Mouse (Mus musculus): ENCODE measurements around the gene Nckap5.

Nckap5 gene

DNA sequence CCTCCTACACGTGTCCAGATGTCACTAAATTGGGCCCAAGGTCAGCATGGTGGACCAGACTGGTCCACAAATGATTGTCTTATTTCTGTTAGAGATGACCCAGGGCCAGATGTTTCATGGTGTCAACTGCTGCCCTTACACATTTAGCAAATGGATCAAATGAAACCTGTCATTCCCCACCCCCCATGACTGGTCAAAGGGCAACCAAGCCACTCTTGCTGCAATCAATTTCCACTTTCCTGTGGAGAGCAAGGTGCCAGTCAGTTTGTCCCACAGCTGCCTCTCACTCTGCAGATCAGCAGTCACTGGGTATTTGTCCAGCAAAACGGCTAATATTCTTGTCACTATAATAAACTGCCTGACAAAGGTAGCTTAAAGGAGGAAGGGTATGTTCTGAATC lies 463.9 kb downstream of the Nckap5 start:
- DNase-seq (ENCODE audit: extremely low spot score) = no peak

DNA sequence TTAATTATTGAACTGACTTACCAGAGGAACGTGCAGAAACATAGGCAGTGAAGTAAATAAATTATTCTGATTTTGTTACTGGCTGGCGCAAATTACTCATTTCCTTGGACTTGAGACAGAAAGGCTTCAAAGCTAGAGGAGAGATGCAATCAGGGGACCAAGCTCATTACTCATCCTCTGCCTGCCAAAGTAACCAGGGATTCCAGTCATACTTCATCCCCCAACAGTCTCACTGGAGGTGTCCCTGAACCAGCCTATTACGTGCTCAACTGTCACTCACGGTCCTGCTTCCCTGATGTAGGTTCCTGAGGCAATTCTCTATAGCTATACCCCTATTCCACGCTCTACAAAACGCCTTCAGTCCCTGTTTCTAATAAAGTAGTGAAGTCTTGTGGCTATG lies 466.0 kb downstream of the Nckap5 start:
- DNase-seq (ENCODE audit: extremely low spot score) = no peak

DNA sequence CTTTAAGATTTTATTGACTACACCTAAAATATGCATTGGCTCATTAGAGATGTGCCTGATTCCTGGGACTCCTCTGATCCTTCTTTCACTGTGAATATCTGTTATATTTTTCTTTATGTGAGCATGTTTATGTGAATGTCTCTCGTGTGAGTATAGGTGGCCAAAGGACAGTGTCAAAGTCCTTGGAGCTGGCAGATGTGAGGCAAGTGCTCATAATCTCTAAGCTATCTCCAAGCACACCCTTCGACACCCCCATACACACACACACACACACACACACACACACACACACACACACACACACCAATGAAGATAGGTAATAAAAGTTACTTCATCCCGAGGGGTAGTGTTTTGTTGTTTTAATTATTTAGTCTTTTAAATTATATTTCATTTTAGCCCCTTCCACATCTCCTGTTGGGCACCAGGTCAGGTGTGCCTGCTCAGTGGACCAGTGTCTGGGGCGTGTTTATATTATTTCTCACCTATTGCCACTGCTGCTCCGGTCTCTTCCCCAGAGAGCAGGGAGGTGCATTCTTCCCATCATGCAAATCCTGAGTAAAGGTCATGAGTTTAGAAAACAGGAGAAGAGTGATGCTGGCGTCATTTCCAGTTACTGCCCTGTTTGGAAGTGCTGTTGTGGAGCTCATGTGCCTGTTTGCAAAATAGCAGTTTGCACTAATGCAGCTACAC lies 469.9 kb downstream of the Nckap5 start:
- no peak for DNase-seq (ENCODE audit: extremely low spot score)

DNA sequence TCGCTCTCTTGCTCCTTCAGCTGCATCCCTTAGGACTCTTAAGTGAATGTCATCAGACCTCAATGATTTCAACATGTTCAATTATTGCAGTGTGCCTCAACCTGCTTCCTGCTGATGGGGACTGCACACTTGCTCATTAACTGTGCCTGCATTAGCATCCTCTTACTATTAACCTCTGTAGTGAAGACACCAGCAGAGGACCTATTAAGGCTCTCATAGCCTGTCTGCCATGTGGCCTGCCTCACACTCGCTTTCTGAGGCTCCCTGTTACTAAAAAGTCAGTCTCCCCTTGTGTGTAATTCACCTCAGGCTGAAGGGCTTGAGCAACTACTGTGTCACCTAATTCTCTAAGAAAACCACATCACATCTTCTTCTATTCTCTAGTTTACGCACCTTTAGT lies 470.5 kb downstream of the Nckap5 start:
- no peak for DNase-seq (ENCODE audit: extremely low spot score)

DNA sequence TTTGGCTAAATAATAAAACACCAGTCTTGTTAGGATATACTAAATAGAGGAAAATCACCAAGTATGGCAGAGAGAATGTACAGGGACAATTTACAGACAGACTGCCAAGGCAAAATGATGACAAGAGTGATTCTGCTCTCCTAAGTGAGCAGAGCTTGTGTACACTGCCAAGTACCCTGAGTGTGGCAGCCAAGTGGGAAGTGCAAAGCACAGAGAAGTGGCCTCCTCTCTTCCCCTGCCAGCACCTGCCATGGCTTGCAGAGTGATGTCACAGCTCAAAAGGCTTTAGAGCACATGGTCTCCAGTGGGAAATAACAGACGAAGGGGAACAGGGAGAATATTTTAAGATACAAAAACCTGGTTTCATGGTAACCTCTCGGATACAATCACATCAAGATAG lies 488.8 kb downstream of the Nckap5 start:
- DNase-seq (ENCODE audit: extremely low spot score) = no peak

DNA sequence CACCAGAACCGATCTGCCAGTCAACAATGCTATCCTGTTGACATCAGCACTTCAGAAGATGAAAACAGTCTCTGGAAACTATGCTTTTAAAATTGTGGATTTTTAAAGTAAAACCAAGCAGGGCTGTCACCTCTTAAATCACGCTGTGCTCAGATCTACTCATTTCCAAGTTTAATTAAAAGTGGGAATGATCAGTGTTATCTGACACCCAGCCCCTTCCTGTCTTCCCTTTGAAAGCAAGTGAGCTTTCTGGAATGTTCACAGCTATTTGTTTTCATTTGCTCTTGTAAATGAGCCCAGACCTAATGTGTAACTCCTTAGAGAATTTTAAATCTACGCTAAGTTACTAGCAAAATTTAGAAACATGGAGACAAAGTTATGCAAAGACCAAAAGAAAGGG lies 491.3 kb downstream of the Nckap5 start:
- no peak for DNase-seq (ENCODE audit: extremely low spot score)

DNA sequence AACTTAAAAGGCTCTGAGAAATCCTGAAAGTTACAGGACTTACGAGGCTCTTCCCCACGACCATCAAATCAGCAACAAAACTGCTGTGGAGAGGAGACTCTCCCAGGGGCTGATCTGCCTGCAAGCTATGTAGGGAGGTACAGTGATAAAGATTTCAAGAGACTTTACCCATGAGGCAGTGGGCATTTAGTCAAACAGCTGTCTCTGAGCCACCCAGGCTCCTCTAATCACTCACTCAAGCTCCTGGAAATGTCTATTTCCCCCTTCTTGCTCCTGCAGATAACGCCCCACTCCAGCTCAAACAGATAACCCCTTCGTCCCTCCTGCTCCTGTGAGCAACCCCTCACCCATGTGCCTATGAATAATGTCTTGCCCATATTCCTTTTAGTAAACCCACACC lies 496.4 kb downstream of the Nckap5 start:
- no peak for DNase-seq (ENCODE audit: extremely low spot score)

DNA sequence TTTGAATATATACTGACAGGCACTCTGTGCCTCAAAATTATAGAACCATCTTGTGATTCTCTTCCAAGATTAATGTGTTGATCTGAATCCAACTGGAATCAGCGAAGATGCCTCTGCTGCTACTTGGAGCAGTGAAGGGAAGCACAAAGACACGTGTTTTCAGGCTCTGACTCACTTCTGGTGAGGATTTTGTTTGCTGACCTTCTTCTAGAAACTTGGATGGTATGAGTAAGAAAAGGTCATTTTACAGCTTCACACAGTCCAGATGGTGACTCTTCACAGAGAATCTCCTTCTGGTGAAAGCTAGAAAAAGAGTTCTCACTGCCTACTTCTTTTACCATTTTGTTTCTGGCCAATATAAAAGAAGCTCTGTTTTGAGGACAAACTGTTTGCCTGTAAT lies 498.6 kb downstream of the Nckap5 start:
- no peak for DNase-seq (ENCODE audit: extremely low spot score)

DNA sequence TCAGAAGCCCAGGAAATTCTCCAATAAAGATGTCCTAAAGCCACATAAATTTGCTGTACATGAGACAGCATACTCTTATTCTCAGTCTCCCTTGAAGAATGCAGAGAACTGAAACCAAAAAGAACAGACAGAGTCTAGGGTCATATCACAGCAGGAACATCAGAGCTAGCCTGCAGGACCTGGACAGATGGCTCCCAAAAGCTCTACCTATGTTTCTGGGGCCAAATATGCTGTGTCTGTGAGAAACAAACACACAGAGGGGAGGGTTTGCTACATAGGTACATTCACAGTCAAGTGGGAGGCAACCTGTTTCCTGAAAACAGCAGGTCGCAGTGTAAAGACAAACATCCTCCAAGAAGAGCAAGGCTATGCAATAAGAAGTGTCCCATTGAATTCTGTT lies 509.9 kb downstream of the Nckap5 start:
- no peak for DNase-seq (ENCODE audit: extremely low spot score)

DNA sequence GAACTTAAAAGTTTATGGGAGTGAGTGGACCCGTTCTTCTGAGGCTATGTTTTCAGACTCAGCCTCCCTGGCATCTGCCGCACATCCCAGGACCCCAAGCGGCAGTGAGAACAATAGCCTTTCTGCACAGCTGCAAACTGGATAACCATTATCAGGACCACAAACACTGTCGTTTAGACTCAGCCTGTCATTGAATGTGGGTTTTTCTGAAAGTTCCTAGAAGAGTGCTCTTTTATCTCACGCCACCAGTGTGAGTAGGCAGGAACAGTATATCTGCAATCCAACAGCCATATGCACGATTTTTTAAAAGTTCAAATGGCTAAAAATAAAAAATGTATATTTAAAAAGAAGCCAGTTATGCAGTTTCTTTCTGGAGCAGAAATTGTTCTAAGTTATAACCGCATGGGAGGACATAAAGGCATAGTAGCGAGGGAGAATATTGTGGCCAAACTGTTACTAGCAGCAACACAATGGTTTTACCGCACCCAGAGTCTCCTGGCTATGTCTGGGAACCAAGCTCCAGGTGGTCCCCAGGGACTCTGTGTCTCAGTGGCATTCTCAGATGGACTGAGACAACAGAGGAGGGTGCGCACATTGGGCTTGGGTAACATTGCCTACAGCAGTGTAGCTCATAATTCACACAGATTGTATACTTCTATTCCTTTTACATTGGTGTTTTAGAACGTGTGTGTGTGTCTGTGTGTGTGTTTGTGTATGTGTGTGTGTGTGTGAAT lies 512.6 kb downstream of the Nckap5 start:
- no peak for DNase-seq (ENCODE audit: extremely low spot score)

DNA sequence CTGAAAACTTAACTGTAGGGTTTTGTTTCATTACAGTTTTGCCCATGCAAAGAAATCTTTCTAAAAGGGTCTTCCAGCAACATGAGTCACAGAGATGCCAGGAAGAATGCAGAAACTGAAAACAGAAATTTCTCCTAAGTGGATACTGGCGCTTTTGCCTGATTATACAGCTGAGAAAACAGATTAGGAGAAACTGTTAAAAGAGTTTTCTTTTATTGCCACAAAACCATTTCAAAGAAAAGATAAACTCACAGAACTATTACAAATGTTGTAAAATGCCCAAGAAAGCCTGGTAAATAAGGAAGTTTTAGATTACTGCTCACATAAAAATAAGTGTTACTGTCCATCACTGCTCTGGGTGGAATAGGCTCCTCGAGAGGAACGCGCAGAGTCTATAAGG lies 513.3 kb downstream of the Nckap5 start:
- DNase-seq (ENCODE audit: extremely low spot score) = no peak

DNA sequence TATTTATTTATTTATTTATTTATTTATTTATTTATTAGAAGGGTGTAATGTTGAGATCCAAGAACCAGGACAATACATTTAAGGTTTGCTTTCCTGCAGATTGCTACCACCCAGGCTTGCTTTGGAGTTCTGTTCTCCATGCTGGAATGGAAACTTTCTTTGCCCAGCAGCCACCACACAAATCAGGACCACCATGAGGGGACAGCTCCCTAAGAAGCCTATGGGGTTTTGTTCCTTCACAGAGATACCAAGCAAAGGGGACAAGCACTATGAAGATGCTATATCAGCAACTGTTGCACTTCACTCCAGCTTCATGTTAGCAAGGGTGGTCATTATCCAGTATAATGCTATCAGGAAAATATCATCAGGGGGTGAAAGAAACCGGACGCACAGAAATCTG lies 513.7 kb downstream of the Nckap5 start:
- DNase-seq (ENCODE audit: extremely low spot score) = peak; percentile 53

DNA sequence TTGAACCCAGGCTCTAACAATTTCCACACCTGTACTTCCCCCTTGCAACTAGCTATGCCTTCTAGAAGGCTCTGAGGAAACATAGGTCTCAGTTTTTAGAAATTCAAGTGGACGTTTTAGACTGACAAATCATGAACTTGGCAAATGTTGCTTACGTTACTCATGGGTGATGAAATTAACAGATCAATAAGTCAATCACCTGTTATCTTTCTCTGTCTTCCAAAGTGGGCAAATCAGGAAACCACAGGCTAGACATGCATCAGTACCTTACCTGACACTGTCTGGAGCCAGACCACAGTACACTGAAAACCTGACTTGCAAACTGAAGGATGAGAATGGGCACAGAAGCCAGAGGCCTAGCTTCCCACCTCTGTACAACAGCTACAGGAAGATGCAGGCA lies 529.5 kb downstream of the Nckap5 start:
- no peak for DNase-seq (ENCODE audit: extremely low spot score)

DNA sequence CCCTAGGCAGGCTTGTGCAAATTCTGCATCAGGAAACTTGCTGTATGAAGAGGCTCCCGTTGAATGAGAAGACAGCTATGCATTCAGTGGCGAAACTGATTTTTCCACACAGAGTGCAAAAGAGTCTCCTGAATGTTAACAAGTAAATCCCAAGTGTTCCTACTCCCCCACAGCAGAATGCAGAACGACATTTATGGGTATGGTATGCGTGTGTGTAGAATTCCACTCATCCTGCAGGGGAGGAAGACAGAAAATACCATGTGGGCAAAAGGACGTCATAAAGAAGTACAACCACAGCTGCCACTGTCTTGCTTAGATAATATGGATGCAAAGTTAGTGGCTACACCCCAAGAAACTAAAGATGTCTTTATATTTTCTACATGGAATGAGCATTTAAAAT lies 565.7 kb downstream of the Nckap5 start:
- no peak for DNase-seq (ENCODE audit: extremely low spot score)

DNA sequence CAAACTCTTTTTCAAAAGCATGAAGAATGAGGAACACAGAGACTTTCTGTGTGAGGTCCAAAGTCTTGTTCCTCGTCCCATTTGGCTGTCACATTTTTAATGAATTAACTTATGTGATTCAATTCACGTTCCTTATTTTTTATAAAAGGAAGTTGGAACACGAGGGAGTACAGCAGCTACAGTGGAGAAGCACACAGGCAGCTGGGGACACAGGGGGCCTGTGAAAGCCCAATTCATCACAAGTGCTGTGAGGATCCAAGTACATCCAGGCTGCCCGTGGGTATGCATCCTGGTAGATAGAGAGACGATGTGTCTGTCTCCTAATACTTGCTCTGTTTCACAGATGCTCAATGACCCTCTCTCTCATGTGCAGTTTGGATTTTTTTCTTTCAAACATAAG lies 576.2 kb downstream of the Nckap5 start:
- DNase-seq (ENCODE audit: extremely low spot score) = no peak

DNA sequence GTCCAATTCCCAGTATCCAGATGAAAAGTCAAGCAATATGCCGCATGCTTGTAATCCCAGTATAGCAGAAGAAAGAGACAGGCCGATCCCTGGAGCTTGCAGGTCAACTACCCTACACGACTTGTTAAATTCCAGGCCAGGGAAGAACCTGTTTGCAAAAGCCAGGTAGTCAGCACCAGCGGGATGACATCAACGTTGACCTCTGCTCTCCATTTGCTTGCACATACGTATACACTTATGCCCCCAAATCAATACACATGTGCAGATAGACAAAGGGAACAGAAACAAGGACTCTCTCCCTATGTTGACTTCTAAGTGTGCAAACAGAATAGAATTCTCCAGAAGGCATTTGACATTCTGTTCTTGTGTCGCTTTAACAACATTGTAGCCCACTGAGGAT lies 576.7 kb downstream of the Nckap5 start:
- DNase-seq (ENCODE audit: extremely low spot score) = no peak

DNA sequence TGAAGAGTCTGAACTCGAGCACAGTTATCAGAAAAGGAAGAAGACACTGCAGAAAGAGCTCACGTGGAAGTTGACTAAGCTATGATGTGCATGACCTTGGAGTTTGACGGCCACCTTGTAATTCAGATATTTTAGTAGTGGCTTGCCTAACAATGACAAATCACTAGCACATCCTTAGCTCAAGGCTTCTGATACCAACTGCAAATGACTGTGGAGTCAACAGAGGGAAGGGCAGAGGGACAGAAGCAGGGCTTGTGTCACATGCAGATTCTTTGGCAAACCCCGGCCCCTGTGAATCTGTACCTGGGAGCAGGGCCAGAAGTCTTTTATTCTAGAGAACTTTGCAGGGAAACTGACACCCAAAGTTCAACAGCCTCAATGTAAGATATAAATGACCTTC lies 597.4 kb downstream of the Nckap5 start:
- DNase-seq (ENCODE audit: extremely low spot score) = no peak

DNA sequence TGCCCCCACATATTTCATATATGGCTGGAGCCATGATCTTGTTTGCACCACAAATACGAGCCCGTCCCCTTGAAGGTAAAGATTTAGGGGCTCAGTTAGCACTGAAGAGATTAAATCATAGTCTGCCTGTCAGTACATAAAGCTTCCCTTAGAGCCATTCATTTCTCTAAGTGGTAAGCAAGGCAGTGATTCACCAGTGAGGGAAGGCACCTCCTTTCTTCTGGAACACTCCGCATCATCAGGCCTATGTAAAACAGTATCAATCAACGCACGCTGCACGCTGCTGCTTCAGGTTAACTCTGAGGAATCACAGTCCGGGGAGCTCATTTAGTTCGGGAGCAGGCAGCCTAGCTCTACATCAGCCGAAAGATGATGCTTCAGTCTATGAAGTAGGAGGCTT lies 599.4 kb downstream of the Nckap5 start:
- no peak for DNase-seq (ENCODE audit: extremely low spot score)

DNA sequence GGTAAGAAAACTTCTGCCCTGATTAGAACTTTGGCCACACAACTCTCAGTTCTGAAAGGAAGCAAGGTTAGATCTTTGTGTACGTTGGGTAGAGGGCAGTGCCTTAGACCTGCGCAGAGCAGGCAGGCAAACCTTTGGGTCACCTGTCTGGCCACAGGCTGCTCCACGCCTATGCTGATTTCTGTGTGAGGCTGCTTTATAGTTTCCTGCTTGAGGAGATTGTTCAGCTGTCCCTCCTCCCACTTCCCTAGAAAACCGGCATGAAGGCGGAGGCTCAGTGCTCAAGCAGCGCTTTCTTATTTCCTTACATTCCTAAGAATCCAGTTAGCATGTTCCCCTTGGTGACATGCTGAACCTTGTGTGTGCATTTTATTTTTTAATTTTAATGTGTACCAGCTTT lies 620.4 kb downstream of the Nckap5 start:
- DNase-seq (ENCODE audit: extremely low spot score) = no peak

DNA sequence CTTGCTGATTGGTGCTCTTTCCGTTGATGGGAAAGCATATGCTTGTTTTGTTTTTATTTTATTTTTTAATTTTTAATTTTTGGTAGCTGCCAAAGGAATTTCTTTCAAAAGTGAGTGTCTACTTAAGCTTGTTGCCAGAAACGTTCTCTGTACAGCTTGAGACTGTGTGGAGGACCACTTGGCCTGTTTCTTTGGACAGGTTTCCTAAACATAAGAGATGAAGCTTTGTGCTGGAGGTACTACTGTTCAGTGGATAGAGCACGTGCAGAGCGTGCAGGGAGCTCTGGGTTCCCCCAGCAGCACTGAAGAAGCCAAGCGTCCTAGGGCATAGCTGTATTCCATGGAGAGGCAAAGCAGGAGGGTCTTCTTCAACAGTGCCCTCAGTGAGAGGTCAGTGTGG lies 620.9 kb downstream of the Nckap5 start:
- no peak for DNase-seq (ENCODE audit: extremely low spot score)

DNA sequence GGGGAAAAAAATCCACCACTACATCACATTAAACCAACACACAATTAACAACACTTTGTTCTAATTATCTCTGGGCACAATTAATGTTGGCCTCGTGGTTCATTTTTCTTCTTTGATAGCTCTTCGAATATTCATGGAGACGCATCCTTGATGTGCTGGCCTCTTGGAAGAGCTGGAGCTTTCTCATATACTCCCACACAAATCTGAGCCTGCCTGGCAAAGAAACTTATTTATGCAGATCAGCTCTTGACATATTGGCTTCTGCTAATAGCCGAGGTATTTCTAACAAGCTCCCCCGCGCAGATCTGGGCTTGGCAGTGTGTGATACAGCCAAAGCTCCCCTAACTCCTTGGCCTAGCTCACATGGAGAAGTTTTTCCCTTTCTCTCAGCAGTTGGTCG lies 621.5 kb downstream of the Nckap5 start:
- no peak for DNase-seq (ENCODE audit: extremely low spot score)

DNA sequence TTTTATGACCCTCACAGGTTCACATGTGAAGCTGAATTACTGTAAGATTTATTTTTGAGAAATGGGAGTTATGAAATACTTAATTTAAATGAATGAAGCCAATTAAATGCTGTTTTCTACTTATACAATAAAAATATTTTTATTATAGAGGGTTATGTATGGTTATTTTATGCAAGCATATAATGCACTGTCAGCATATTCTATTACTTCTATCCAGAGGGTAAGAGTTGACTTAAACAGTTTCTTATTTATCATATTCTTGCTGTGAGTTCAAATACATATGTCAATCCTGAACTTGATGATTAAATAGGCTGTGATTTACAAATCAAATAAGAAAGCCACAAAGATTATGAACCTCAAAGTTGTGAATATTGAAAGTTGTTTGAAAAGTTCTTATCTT lies 633.7 kb downstream of the Nckap5 start:
- no peak for DNase-seq (ENCODE audit: extremely low spot score)

DNA sequence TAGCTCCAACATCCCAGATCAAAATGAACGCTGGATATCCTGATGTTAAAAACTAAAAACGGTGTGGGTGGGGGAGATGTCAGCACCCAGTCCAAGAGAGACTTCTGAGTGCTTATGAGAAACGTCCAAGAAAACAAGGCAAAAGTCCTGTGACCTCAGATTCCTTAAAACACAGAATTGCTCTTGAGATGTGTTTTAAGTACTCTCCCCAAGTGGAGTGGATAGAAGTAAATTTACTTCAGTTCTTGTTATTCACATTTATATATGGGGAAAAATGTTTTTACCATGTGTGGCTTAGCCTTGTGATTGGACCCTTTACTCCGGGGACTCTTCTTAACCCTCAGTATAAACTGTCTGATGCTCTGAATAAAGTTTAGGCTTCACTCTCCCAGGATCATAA lies 640.2 kb downstream of the Nckap5 start:
- no peak for DNase-seq (ENCODE audit: extremely low spot score)

DNA sequence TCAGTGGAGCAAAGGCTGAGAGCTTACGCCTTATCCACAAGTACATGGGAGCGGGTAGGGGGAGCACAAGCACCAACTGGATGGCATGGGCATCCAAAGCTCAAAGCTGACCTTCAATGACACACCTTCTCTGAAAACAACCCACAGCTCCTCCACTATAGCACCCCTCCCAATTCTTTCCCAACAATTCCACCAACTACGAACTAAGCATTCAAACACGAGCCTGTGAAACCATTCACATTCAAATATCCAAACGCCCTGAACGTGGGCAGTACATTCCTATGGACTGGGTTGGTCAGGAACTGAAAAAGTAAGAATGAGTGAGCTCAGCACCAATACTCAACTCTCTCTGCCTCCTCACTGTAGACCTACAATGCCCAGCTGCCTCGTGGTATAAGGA lies 646.8 kb downstream of the Nckap5 start:
- no peak for DNase-seq (ENCODE audit: extremely low spot score)

Measured in embryo, embryonic 9.5 days (tissue).